Mouse (Mus musculus): ENCODE results near the gene Zfp689.

DNA sequence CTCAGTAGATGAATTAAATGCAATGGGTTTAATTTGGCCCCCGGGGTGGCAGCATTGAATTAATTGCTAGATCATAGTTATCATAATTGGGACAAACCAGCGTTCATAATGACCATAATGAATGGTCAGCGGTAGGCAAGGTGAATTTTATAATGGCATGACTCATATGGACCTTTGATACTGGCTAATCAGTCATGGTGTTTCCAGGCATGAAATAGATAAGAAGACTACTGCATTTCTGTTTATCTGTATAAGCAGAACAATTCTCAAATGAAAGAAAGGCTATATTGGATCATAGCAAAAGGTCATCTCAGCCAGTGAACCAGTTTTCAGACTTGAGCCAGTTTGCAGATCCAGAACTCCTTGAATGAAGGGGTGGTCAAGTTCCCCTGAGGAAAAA is 48.6 kb downstream of the Zfp689 start:
- no peak for TF ChIP-seq CTCF (IDR thresholded peaks at IDR 0.05; ENCODE audit: insufficient read depth, low read length)
- no peak for TF ChIP-seq POLR2A (IDR thresholded peaks at IDR 0.05; ENCODE audit: borderline replicate concordance, extremely low read depth, low read depth, low read length)

Data from lung, adult 2 months (tissue).